Mouse (Mus musculus): ENCODE data around the gene Daxx.
"Not testable (repeated sequence)": the region's sequence is repeated elsewhere in the genome, so short reads cannot be mapped to it uniquely, and the experiment has no call there.

The Daxx gene

DNA sequence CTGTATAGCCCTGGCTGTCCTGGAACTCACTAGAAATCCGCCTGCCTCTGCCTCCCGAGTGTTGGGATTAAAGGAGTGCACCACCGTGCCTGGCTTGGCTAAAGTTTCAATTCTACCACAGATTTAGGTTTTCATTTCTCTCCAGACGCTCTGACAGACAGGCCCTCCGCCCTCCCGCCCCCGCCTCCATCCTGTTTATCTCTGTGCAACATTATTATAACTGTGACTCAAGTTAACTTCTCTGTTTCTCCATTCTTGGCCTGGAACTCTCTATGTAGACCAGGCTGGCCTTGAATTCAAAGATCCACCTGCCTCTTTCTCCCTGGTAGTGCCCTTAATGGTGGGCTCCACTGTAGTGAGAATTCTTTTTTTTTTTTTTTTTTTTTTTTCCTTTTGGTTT is 6.7 kb upstream of the Daxx start:
- no peak for DNase-seq (ENCODE audit: low read depth, low spot score)

DNA sequence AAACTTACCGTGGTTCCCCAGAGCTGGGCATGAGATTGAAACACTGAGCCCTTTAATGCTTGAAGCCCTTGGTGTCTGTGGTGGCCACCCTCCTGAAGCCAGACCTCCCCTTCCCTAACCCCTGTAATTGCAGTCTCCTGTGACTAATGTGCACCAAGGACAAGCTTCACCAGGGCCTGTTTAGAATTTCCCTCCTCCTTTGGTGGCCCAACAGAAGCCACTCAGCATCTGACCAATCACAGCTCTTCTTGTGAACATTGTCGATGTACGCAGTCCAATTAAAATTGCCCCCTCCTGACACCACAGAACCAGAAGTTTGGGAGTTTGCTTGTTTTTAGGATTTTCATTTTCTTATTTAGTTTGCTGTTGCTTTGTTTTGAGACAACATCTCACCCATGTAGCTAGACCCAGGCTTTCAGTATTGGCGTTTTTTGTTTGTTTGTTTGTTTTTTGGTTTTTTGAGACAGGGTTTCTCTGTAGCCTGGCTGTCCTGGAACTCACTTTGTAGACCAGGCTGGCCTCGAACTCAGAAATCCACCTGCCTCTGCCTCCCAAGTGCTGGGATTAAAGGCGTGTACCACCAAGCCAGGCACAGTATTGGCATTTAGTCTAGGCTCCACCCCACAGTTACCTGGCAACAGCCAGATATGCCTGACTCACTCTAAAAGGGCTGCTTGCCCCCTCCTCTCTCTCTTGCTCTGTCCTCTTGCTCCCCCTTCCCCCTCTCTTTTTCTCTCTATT is 5.1 kb upstream of the Daxx start:
- not testable (repeated sequence) for DNase-seq (ENCODE audit: low read depth, low spot score)

DNA sequence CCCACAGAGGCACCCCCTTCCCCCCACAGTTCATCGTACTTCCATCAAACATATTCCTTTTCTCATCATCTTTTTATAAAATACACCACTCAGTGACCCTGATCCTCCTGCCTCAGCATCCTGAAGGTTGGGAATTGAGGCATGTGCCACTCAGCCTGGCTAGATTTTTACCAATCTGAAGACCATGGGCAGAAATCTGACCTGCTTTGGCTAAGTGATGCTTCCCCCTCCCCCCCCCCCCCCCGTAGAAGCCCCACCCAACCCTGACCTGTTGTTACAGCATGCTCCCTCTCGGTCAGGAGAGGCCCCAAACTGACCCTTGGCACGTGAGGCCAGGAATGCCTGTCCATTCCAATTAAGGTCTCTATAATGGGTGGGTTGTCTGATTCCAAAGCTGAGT is 4.4 kb upstream of the Daxx start, which contains the start of gene Platr17:
Gene Platr17, plus strand, starts transcription at position 301 of the 400 bp plus-strand sequence.
- DNase-seq (ENCODE audit: low read depth, low spot score) = not testable (repeated sequence)

DNA sequence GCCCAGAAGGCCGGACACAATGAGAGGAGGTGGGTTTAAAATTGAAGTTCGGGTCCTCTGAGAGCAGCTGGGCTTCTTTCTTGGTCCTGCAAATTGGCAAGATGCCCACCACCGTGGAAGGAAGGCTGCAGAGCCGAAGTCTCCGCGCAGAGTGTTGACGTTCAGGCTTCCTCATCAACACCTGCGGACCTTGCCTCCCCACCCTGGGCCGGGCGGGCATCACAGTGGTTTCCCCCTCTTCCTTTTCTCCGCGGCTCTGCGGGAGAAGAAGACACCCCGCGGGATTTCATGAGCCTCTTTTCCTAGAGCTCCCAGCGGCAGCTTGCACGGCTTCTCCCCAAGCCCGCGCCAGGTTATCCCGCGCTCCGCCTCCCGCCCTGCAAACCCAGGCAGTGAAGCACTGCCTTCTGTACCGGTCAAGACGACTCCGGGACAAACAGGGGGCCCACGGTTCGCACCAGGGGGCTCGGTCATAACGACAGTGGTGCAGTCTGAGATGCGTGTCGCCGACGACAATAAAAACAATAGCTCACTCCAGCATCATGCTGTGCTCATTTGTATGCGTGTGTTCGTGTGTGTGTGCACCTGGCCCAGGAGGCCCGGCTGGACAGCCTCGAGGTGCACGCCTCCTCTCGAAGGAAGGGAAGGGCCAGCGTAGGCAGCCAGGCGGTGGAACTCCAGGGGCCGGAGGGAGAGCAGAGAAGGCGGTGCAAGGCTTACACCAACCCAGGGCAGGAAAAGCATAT is 710 bp upstream of the Daxx start:
- DNase-seq (ENCODE audit: low read depth, low spot score) = no peak

DNA sequence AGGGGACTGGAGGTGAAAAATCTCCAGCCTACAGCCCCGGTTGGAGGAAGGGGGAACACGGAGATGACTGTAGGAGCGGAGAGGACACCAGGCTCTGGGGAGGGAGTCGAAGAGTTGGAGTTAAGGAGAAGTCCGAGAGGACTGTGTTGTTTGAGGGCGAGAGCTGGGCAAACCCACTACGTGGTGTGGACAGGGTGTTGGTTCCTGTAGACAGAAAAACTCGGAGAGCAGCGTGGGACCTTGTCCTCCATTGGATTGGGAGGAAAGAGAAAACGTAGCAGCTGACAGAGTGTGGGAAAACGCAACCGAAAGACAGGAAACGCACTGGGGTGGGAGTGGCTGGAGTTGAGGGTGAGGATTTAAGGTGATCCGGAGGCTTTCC is 646 bp downstream of the Daxx start:
- no peak for DNase-seq (ENCODE audit: low read depth, low spot score)

DNA sequence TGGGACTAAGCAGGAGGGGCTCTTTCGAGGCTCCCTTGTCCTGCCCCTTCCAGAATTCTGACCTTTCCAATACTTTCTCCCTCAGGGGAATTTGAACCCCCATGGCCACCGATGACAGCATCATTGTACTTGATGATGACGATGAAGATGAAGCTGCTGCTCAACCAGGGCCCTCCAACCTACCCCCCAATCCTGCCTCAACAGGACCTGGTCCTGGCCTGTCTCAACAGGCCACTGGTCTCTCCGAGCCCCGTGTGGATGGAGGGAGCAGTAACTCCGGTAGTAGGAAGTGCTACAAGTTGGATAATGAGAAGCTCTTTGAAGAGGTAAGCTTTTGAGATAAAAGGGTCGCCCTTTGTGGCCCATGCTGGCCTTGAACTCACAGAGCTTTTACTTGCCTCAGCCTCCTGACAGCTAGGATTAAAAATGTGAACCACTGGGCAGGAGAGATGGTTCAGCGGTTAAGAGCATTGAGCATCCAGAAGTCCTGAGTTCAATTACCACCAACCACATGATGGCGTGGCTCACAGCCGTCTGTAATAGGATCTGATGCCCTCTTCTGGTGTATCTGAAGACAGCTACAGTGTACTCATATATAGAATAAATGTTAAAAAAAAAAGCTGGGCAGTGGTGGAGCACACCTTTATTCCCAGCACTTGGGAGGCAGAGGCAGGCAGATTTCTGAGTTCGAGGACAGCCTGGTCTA is 1.3 kb downstream of the Daxx start:
- no peak for DNase-seq (ENCODE audit: low read depth, low spot score)

DNA sequence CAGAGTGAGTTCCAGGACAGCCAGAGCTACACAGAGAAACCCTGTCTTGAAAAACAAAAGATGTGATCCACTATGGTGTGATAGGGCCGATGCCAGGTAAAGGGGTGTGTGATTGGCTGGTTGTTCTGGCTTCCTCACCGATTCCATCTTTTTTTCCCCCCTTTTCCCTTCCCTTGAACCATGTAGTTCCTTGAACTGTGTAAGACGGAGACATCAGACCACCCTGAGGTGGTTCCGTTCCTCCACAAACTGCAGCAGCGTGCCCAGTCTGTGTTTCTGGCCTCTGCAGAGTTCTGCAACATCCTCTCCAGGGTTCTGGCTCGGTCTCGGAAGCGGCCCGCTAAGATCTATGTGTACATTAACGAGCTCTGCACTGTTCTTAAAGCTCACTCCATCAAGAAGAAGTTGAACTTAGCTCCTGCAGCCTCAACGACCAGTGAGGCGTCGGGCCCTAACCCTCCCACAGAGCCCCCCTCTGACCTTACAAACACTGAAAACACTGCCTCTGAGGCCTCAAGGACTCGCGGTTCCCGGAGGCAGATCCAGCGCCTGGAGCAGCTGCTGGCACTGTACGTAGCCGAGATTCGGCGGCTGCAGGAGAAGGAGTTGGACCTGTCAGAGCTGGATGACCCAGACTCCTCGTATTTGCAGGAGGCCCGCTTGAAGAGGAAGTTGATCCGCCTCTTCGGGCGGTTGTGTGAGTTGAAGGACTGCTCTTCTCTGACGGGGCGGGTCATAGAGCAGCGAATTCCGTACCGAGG is 2.0 kb downstream of the Daxx start:
- DNase-seq (ENCODE audit: low read depth, low spot score) = no peak

DNA sequence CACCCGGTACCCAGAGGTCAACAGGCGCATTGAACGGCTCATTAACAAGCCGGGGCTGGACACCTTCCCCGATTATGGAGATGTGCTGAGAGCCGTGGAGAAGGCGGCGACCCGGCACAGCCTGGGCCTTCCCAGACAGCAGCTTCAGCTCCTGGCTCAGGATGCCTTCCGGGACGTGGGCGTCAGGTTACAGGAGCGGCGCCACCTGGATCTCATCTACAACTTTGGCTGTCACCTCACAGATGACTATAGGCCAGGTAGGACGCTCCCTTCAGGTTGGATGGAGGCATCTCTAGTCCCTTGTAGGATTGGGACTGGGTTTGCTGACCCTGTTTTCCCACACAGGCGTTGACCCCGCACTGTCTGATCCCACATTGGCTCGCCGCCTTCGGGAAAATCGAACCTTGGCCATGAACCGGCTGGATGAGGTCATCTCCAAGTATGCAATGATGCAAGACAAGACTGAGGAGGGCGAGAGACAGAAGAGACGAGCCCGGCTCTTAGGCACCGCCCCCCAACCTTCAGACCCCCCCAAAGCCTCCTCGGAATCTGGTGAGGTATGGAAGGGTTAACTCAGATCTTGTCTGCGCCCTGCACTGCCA is 2.7 kb downstream of the Daxx start:
- DNase-seq (ENCODE audit: low read depth, low spot score) = no peak

DNA sequence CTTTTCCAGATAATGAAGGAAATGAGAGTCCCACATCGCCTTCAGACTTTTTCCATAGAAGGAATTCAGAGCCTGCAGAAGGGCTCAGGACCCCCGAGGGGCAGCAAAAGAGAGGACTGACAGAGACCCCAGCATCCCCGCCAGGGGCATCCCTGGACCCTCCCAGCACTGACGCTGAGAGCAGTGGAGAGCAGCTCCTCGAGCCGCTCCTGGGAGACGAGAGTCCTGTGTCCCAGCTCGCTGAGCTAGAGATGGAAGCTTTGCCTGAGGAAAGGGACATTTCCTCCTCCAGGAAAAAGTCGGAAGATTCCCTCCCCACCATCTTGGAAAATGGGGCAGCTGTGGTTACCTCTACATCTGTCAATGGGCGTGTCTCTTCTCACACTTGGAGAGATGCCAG is 4.0 kb downstream of the Daxx start:
- no peak for DNase-seq (ENCODE audit: low read depth, low spot score)

DNA sequence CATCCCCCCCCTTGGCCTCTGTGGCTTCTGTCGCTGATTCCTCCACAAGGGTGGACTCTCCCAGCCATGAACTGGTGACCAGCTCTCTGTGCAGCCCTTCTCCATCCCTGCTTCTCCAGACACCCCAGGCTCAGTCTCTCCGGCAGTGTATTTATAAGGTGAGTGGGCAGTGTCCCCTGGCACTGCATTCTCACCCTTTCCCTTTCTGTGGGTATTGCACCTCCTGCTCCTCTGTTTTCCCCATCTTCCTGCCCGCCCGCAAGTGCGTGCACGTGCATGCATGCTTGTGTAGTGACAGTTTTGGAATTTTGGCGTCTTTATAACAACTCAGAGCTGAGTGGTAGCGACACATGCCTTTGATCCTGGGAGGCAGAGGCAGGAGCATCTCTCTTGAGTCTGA is 4.7 kb downstream of the Daxx start:
- DNase-seq (ENCODE audit: low read depth, low spot score) = no peak

DNA sequence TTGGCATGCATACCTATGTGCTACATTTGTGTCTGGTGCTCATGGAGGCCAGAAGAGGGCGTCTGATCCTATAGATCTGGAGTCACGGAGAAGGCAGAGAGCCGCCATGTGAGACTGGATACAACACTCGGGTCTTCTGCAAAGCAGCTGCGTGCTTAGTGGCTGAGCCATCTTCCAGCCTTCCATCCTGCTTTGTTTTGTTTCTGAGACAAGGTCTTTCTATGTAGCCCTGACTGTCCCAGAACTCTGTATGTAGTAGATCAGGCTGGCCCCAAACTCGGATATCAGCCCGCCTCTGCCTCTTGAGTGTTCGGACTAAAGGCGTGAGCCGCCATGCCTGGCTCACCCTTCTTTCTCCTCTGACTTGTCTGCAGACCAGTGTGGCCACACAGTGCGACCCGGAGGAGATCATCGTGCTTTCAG is 5.8 kb downstream of the Daxx start:
- no peak for DNase-seq (ENCODE audit: low read depth, low spot score)

DNA sequence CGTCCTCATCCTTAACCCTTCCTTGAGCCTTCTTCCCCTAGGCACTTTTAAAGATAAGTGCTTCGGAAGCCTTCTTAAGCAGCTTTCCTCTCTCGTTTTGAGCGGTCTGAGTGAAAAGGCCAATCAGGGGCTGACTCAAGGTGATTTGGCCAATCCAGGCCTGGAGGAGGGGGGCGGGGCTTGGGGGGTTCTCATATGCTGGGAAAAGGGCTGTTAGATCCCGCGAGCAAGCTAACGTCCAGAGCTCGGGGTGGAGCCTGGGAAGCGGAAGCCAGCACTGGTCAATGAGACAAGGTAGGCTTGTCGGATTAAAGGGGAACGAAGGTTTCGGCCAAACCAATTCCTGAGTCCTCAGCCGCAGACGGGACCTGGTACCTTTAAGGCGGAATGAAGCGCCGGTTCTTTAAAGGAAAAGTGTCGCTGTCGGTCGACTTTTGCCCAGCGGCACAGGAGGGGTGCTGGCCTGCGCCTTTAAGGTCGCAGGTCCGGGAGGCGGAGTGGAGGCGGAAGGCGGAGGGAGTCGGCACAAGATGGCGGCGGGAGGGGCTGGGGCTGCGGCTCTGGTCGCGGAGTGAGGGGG is 6.5 kb downstream of the Daxx start, which contains the start of the genes Tapbp and Zbtb22:
Gene Tapbp, plus strand, starts transcription at position 229 of the 580 bp plus-strand sequence.
Gene Zbtb22, plus strand, starts transcription at position 234 of the 580 bp plus-strand sequence.
- DNase-seq (ENCODE audit: low read depth, low spot score) = peak; percentile 93

DNA sequence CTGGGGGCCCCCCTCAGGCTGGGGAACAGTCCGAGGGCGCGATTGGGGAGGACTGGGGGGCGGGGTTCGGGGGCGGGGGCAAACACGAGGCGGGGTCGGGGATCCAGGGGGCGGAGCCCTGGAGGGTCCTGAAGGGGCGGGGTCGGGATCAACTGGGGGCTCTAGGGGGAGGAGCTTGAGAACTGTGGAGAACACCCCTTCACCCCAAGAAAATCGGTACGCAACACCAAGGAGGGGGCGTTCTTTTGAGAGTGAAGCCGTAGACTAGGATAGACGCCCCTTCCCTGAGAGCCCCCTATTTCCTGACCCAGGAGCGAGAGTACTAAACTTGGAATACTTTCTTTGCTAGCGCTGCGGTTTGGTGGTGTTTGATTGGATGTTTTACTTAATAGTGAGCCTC is 7.1 kb downstream of the Daxx start:
- no peak for DNase-seq (ENCODE audit: low read depth, low spot score)

DNA sequence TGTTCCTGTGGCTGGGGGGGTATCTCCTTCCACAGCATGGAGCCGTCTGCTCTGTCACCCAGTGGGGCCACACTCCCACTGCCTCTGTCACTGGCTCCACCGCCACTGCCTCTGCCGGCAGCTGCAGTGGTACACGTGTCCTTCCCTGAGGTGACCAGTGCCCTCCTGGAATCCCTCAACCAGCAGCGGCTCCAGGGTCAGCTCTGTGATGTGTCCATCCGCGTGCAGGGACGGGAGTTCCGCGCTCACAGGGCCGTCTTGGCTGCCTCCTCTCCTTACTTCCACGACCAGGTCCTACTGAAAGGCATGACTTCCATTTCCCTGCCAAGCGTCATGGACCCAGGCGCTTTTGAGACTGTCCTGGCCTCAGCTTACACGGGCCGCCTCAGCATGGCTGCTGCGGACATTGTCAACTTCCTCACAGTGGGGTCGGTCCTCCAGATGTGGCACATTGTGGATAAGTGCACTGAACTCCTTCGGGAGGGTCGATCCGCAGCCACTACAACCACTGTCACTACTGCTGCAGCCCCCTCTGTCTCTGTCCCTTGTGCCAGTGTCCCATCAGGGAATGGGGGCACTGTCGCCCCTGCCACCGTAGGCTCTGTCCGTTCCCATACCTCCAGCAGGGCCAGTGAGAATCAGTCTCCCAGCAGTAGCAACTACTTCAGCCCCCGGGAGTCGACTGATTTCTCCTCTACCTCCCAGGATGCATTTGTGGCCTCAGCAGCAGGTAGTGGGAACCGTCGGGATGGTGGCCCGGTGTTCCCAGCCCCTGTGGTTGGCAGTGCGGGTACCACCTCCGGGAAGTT is 7.8 kb downstream of the Daxx start:
- no peak for DNase-seq (ENCODE audit: low read depth, low spot score)

DNA sequence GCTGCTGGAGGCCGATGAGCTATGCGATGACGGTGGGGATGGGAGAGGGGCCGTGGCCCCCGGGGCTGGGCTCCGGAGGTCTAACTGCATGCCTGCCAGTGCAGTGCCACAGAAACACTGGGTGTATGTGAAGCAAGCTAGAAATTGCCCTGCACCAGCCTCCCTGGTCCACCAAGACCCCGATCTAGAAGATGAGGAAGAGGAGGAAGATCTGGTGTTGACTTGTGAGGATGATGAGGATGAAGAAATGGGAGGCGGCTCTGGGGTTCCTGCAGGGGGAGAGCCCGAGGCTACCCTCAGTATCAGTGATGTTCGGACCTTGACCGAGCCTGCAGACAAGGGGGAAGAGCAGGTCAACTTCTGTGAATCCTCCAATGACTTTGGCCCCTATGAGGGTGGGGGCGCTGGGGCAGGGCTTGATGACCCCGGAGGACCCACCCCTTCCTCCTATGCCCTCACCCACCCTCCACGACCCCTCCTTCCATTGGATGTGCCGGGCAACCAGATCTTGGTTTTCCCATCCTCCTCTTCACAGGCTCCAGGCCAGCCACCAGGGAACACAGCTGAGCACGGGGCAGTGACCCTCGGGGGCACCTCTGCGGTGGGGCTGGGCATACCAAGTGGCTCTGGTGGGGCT is 8.6 kb downstream of the Daxx start:
- no peak for DNase-seq (ENCODE audit: low read depth, low spot score)

DNA sequence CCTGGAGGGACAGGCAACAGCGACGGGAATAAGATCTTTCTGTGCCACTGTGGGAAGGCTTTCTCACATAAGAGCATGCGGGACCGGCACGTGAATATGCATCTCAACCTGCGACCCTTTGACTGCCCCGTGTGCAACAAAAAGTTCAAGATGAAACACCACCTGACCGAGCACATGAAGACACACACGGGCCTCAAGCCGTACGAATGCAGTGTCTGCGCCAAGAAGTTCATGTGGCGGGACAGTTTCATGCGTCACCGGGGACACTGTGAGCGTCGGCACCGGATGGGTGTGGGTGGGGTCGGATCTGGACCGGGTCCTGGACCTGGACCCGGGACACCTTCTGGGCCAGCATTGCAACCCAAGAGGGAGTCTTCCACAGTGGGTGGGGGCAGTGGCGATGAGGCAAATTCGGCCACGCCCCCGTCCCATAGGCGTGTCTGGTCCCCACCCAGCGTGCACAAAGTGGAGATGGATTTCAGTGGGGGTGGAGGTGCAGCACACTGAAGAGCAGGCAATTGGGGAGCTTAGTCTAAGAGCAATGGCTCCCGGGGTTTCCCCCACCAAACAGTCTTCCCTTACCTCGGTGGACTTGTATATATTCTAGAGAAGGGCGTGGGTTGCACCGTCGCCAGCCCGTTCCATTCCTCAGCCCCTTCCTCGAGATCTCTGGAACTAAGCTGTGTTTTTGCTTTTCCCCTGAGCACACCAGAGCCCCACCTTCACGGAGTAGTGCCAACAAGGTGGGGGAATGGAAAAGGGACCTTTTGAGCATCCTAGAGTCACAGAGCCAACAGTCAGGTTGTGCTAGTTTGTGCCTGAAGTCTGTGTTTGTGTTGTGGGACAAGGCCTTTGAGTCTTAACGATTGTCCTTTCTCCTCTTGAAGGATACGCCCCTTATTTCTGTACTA is 9.3 kb downstream of the Daxx start:
- DNase-seq (ENCODE audit: low read depth, low spot score) = no peak

DNA sequence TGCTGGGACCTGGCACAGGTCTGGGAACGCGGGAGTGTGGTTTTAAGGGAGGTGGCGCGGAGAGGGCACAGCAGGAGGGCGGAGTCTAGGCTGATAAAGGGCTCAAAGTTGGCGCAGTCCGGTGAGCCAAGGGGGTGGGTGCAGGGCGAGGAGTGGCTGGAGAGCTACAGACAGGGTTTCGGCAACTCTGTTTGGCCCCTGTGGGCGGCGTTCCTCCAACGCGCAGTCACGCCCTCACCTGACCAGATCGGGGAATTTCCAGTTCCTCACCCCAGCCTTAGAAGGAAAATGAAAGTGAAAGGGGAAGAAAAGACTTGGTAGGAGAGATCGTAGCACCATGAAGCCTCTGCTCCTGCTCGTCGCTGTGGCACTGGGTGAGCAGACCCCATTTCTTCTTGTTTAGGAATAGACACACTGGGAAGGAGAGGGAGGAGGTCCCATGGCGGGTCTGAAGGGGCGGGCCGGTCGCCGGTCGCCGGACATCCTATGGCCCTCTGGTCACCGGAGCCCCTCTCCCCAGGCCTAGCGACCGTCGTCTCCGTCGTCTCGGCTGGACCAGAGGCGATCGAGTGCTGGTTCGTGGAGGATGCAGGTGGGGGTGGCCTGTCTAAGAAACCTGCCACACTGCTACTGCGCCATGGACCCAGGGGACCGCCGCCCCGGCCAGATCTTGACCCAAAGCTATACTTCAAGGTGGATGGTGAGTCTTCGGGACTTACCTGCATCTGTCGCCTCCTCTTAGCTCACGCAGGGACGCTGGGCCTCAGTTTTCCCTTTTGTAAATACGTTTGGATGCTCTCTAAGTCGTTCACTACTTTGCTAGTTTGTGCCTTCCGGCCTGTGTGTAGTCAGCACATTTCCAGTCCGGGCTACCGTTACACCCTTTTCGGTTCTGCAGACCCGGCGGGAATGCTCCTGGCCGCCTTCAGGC is 10.4 kb downstream of the Daxx start:
- peak; percentile 71 for DNase-seq (ENCODE audit: low read depth, low spot score)

Data from c-Kit-negative CD71-positive TER-119-positive erythroid progenitor cells, embryonic 14.5 days (primary cell).